Mouse (Mus musculus) megakaryocyte, embryonic 14.5 days (primary cell): ENCODE data around the gene Glycam1.

Source experiments
- FLI1 ChIP-seq: IDR thresholded peaks from 2 replicates; pipeline ENCODE4 v1.6.1; 2012; ENCODE audit warnings: low read length, inconsistent platforms, mixed read lengths
- GATA1 ChIP-seq: IDR thresholded peaks from 3 replicates; pipeline ENCODE4 v1.6.1; 2012; ENCODE audit warnings: mixed read lengths, low read length, inconsistent platforms, borderline replicate concordance

GRCm38 (mm10) chr15:103585876-103586275 is 21.0 kb upstream of the Glycam1 start:
- TF ChIP-seq GATA1 (no peak), FLI1 (no peak)
